Mouse (Mus musculus): ENCODE data around the gene Ptf1a. TPM values are rescaled to one million over a fixed set of nuclear protein-coding genes. Genes with fewer than 3 reads are reported as not detected.

The Ptf1a gene
- total RNA-seq (2021): not detected

DNA sequence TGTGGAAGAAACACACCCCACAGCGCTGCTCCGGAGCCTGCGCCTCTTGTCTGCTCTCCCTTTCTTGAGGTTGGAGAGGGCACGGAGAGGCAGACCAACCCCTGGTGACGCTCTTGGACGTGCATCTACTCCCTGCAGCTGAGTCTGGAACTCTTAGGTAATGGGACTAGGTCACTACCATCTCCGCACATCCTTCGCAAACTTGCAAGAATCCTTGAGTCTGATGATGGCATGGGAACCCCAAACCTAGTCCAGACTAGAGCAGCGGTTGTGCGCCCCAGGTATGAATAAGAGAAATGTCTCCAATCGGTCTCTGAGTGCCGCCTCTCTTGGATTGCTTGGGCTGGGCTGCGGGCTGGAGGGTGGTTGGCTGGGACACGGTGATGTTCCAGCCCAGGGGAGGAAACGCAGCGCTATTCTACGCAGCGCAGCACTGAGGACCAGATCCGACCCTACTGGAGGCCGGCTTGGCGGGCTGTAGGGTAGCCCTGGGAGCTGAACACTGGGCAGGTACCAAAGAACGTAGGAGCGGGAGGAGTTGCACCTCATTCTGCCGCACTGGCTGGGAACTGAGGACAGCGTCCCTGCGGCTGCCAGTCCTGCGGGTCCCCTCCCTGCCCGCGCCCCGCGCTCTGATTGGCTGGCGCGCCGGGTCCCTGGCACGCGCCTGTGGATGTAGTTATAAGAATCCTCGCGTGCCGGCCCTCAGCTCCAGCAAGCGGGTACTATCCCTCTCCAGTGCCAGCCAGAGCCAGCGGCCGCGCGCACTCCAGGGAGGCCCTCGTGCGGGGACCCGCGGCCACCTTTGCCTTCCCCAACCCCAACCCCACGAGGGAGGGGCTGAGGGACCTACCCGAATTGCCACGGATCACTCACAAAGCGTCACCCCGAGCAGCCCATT lies at the start of gene Ptf1a:
Ptf1a (plus strand) TSS at position 733 of the 901 bp plus-strand sequence.
- intact Hi-C loops (cut with DNase I): no loop called here
- DNase-seq (ENCODE audit: low spot score): no peak

DNA sequence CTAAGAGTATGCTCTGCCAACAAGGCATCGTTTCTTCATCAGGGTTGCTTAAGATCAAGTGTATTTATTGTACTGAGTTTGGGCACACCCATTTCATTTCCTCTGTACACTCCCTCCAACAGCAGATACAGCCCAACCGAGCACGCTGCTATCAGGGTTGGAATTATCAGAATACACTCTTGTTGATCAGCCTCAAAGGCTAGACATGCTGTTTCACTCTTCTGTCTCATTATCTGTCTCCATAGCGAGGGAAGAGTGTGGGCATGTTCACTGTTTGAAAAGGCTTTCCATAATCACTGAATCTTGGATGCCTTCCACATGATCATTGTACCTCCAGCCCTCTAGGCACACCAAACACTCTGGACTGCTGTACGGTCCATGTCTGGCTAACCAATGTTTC lies 40.1 kb upstream of the Ptf1a start:
- intact Hi-C loops (cut with DNase I): no loop called here

DNA sequence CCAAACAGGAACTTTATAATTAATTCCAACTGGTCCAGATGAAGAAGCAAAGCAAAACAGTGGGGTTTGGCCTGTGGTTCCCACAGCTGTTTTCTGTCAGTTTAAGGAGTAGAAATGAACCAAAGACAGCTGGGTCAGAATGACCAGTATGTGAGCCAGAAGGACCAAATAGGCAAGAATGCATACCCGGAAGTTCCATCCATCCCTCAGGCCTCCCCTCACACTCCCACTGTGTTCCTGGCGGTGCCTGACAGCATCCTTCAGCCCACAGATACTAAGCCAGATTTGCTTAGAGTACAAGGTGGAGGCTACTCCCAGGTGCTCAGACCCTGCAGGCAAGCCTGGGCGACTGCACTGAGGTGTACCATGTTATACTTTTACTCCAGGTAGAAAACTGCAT lies 38.9 kb upstream of the Ptf1a start:
- intact Hi-C loops (cut with DNase I): no loop called here
- no peak for DNase-seq (ENCODE audit: low spot score)

More for the DNA sequence above, 40.1 kb upstream of the Ptf1a start:
- no peak for DNase-seq (ENCODE audit: low spot score)

DNA sequence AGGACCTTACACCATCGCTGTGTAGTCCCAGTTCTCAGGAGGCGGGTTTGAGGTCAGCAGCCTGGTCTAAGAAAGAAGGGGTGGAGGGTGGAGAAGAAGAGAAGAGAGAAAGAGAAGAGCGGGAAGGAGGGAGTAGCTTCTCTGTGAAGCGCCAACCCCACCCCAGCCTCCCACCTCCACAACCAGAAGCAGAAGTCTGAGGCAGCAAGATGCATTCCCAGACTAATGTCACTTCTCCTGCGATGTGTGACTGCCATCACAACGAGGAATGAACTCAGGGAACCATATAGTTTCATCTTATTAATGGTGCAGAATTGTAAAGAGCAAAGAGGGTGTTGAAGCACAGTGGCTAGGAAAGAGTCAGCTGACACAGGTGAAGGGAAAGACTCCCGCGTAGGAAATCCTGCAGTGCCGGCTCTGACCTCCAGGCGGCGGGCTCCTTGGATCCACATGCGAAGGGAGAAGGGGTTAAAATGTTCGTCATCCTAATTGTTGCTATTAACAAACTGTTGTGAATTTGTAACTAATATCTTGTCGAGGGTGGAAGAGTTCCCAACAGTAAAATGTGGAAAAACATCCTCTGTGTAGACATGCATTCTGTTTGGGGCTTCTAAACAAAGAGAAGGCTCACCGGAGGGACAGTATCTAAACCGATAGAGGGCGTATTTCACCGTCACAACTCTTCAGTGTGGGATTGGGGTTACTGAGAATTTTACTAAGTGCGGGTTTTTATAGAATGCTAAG lies 31.1 kb upstream of the Ptf1a start:
- no peak for DNase-seq (ENCODE audit: low spot score)
- intact Hi-C loops (cut with DNase I): loop anchor here (10.0 kb wide), 1 partner anchor 1360 kb away; no protein-coding TSS in a partner anchor

DNA sequence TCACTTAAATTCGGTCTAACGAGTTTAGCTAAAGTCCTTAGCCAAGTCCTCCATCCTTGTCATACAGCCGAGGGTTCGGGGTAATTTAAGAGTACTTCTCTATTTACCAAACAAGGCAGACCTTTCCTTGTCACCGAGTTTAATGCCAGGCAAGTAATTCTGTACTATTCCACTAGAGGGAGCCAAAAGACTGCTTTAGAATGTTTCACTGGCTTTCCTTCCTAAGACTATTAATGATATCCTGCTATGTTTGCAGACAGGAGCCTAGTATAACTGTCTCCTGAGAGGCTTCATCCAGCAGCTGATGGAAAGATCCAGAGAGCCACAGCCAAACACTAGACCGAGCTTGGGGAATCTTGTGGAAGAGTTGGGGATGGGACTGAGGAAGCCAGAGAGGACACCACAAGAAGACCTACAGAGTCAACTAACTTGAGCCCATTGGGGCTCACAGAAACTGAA lies 30.4 kb upstream of the Ptf1a start:
- intact Hi-C loops (cut with DNase I): loop anchor here (1.0 to 10.0 kb wide), 4 partner anchors 105 to 1360 kb away; no protein-coding TSS in a partner anchor
- DNase-seq (ENCODE audit: low spot score): no peak

DNA sequence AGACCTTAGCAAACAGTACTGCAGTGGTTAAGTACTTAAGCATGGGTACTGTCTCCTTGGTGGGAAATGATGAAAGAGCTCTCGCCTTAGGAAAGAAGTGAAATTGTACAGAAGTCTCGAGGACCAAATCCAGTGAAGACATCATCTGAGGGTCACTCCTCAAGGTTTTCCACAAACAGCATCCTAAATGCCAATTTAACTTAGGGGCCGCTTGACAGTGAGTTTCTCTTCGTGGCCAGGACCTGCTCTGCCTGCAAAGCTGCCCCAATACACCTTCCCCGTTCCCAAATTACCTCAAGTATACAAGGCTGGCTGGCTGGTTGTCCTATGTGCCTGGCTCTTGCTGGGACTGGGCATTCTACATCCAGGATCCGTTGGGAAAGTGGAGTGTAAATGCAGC lies 29.4 kb upstream of the Ptf1a start:
- no peak for DNase-seq (ENCODE audit: low spot score)
- intact Hi-C loops (cut with DNase I): loop anchor here (5.0 to 10.0 kb wide), 3 partner anchors 316 to 1359 kb away; no protein-coding TSS in a partner anchor

DNA sequence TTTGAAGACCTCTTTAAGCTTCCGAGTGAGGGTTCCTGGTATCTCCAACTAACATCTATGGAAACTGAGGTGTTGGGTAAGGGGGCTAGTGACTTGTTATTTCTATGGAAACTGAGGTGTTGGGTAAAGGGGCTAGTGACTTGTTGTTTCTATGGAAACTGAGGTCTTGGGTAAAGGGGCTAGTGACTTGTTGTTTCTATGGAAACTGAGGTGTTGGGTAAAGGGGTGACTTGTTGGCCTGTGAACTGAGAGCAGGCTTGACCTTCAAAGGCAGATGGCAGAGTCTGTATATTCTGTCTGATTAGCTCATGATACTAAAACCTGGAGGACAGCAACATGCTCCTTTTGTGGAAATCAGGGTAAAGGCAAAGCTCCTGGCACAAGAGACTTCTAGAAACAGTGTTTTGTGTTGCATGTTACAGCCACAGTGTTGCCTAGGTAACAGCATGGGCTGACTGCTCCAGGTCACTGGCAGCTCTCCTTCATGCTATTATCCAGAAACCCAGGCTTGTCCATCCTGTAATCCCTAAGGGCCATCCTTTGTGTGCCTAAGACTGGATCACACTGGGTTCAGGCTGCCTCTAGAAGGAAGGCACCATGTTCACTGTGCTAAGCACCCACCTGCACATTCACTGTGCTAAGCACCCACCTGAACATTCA lies 25.6 kb upstream of the Ptf1a start:
- intact Hi-C loops (cut with DNase I): loop anchor here (5.0 to 10.0 kb wide), 3 partner anchors 312 to 1355 kb away; no protein-coding TSS in a partner anchor
- DNase-seq (ENCODE audit: low spot score): no peak

DNA sequence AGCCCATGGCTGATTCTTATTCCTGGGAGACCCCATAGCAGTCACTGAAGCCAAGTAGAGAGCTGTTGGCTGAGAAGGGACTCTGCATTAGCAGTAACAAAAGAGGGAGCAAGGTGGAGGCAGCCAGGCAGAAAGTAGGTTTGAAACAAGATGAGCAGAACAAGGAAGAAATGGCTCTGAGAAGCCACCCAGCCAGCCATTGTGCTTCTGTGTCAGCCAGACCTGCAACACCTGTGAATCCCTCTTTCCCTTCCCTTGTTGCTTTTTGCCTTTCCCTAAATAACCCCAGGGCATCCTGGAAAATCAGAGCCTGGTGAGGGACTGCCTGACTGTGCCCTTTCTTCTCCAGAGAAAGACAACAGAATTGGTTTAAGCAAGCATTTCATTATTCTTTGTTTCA lies 23.2 kb upstream of the Ptf1a start:
- intact Hi-C loops (cut with DNase I): no loop called here
- DNase-seq (ENCODE audit: low spot score): no peak

DNA sequence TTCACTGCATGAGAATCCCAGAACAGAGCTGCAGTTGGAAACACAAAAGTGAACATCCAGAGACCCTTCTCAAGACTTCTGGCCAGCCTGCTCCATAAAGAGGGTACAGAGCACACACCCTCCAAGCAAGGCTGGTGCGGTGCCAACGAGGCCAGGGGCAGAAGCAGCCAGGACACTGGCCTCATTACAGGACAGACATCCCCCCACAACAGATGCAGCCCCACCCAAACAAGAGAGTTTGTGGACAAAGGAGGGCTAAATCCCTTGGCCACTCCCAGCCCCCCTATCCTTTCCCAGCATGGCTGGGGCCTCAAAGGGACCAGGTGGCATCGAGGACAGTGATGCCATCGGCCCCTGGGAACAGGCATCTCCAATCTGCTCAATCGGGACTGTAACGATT lies 22.4 kb upstream of the Ptf1a start:
- intact Hi-C loops (cut with DNase I): no loop called here

DNA sequence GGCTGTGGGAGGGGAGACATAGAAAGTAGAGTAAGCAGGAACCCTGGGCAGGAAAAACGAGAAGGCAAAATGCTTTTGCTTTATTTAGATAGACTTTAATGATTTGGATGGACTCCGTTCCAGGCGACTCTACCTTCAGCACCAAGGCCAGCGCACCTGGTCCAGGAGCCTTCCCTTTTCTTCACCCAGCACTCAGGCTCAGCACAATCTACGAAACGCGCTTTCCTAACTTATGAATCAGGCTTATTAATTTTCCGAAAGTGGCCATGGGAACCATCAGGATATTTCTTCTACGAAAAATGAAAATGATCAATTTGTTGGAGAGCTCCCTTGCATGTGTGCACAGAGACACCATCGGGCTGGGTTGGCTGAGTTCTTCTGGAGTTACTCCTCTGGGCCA lies 16.4 kb upstream of the Ptf1a start:
- intact Hi-C loops (cut with DNase I): no loop called here
- no peak for DNase-seq (ENCODE audit: low spot score)

More for the DNA sequence above, 22.4 kb upstream of the Ptf1a start:
- DNase-seq (ENCODE audit: low spot score): no peak

DNA sequence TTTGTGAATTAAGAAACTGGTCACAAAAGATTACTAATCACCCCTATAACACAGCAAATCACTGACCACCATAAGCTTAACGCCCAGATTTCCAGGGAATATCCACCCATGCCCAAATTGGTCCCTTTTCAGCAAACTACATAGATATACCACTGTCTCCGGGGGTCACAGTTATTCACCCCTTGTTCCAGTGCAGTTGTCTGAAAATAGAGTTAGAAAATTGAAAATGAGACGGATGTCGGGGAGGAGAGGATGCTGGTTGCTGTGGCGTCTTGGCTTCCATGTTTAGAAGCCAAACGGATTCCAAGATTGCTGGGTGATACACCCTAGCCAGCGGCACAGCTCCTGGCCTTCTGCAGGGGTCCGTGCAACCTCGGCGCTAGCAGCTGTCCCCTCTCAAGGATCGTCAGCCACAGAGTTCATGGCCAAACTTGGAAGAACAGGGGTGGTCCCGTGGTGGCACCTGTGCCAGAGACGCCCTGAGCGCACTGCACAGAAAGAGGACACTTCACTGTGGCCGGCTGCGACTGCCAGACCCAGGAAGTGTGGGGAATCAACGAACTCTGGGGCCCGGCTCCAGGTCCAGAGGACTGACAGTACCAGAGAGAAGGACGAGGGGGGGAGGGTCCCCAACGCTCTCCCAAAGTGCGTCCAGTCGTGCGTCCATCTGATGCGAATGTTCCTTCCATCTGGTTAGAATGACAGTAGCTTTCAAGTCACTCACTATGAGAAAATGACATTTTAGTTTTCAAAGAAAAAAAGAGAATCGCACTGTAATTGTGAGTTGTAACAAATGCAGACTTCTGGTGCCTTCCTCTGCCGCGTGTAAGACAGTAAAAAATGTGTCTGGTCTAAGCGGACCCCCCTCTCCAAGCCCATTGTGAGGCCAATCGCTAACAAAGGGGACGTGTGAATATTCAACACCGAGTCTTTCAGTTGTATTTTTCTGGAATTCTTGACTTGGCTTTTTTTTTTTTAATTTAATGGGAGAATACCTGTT lies 15.5 kb upstream of the Ptf1a start:
- intact Hi-C loops (cut with DNase I): no loop called here
- no peak for DNase-seq (ENCODE audit: low spot score)

DNA sequence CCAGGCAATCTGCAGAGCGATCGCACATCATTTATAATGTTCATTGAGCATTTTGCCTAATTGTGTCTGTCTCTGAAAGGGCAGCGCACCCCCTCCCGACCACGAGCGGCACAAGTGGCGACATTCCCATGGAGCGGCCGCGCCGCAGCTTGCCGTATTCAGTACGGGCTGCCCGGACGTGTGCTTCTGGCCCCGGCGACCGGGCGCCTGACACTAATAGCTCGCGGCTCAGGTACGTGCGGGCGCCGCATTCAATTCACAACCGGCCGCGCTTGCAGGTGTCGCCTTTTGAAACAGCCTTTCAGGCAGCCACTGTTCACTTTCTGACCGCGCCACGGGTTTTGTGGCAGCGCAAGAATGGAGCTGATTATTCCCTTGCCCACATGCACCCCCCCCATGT lies 14.7 kb upstream of the Ptf1a start:
- intact Hi-C loops (cut with DNase I): no loop called here
- DNase-seq (ENCODE audit: low spot score): no peak

DNA sequence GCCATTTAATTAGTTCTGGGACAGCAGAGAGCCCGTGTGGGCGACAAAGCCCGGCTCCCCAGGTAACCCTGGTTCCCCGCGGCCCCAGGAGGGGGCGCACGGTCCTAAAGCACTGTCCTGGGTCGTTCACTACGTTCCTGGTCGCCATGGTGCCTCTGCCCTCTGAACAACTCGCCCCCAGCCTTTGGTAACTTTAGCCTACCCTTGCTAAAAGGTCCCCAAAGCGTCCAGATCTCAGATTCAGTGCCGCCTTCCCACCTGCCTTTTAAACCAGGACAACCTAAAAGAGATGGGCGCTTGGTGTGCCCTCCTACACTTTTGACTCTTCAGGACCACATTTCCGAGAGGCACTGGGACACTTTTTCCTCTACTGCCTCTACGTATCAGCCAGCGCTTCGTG lies 14.3 kb upstream of the Ptf1a start:
- DNase-seq (ENCODE audit: low spot score): no peak
- intact Hi-C loops (cut with DNase I): no loop called here

DNA sequence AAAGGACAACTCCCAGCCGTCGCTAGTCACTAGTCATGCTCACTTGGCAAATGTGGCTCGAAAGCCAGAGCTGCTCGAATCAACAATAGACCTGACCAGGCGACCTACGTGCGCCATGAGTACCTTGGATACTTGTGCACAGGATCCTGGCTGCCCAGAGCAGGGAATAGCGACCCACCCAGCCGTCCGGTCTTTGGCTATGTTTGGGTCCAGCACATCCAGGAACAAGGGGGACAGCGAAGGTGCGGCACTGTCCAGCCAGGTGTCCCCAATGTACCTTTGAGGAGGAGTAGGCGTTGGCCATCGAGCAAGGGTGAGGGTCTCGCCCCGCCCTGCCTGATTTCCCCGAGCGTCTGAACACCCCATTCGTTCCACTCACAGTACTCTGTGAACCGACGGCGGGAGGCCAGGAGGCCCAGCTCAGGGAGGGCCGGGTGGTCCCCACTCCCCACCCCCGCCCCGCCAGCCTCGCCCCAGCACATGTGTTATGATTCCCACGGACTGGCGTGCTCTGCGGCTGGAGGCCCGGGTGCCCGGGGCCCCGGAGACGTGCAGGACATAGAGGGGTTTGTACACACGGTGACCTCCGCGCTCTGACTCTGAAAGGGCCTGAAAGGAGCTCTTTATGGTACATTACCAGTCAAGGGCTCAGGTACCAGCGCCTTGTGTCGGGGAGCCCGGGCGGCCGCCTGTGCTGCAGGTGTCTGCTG lies 13.7 kb upstream of the Ptf1a start:
- intact Hi-C loops (cut with DNase I): no loop called here
- no peak for DNase-seq (ENCODE audit: low spot score)

DNA sequence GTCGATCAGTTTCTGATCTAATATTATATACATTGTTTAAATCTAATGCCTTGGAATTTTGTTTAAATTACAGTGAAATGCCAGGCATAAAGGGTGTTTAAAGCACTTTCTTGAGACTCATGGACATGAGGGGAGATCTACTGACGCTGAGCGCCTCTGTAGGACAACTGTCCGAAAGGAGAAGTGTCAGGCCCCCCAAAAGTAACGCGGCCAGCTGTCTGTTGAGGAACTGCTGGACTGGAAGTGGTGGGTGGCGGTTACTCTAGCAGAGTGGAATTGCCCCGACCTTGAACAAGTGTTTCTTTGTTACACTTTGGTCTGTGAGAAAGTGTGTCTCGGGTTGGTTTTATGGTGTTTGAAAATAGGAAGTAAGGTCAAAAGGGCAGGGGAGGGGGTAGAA lies 1.1 kb upstream of the Ptf1a start:
- DNase-seq (ENCODE audit: low spot score): no peak
- intact Hi-C loops (cut with DNase I): no loop called here

DNA sequence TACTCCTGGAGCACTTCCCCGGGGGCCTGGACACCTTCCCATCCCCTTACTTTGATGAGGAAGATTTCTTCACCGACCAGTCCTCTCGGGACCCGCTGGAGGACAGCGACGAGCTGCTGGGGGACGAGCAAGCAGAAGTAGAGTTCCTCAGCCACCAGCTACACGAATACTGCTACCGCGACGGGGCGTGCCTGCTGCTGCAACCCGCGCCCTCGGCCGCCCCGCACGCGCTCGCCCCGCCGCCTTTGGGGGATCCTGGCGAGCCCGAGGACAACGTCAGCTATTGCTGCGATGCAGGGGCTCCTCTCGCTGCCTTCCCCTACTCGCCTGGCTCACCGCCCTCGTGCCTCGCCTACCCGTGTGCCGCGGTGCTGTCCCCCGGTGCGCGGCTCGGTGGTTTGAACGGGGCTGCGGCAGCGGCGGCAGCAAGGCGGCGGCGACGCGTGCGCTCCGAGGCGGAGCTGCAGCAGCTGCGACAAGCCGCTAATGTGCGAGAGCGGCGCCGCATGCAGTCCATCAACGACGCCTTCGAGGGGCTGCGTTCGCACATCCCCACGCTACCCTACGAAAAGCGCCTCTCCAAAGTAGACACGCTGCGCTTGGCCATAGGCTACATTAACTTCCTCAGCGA lies 523 bp downstream of the Ptf1a start:
- DNase-seq (ENCODE audit: low spot score): no peak
- intact Hi-C loops (cut with DNase I): no loop called here

DNA sequence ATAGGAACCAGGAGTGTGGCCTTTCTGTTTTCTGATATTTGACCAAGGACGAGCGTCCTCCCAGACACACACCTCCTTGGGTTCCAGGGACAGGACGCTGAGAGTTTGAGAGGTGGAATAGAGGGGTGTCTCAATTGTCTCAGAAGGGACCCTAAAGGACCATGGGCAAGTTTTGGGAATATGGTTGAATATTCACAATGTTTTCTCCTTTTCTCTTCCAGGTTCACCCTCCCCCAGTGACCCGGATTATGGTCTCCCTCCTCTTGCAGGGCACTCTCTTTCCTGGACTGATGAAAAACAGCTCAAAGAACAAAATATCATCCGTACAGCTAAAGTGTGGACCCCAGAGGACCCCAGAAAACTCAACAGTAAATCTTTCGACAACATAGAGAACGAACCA lies 1.3 kb downstream of the Ptf1a start:
- no peak for DNase-seq (ENCODE audit: low spot score)
- intact Hi-C loops (cut with DNase I): no loop called here

DNA sequence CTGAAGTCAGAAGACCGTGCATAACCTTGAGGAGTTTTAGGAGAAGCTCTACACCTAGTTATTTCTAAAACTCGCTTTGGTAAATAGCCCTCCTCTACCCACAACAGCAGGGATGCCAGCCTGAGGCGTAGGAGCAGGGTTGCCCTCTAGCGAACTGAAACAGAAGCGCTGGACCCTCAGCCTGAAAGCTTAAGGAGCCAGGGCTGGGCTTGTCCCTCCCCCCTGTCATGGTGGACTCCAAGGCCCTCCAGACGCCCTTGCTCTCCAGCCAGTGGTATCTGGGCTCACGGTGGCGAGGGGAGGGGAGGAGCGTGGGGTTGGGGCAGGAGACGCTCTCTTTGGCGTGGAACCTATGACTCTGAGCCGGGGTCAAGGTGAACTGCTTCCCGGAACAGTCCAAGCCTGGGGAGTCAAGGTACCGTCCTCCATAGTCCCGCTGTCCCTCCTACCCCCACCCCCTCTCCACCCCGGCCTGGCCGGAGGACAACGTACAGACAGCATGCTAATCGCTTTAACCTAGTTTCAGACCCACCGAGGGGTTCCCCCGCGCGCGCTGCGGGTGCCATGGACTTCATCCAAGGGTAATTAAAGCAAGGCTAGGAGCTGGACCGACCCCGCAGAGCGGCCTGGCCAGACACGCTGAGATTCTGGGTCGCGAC lies 2.7 kb downstream of the Ptf1a start:
- DNase-seq (ENCODE audit: low spot score): no peak
- intact Hi-C loops (cut with DNase I): no loop called here

Data from heart, postnatal 25 days (tissue).